Mouse (Mus musculus) layer of hippocampus, adult 9-11 months (tissue): ENCODE data around the gene Agap1.

Experiments
- DNase-seq: peaks from one replicate; pipeline ENCODE4 v3.0.0; 2022

Agap1 gene

GRCm38 (mm10) chr1:89509763-89510340 lies 55.2 kb downstream of the Agap1 start:
- no peak for DNase-seq

GRCm38 (mm10) chr1:89510731-89511130 lies 56.1 kb downstream of the Agap1 start:
- DNase-seq: no peak

GRCm38 (mm10) chr1:89513616-89514283 lies 59.1 kb downstream of the Agap1 start:
- no peak for DNase-seq

GRCm38 (mm10) chr1:89515808-89516560 lies 61.4 kb downstream of the Agap1 start:
- DNase-seq: no peak

DNA sequence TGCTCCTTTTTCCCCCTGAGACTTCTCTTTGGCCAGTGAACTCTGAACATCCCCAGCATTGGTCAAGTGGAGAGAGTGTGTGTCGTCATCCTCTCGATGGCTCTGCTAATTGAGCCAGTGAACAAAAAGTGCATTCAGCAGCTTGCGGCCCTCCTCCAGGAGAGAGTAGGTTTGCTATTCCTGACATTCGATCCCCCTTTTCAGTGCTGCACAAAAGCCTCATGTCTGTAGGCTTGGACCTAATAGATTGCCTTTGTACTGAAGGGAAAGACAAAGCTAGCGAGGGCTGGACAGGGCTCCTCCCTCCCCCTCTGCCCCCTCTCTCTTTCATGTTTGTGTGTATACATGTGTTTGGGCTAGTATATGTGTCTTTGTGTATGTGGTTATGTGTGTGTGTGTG lies 63.2 kb downstream of the Agap1 start:
- no peak for DNase-seq

DNA sequence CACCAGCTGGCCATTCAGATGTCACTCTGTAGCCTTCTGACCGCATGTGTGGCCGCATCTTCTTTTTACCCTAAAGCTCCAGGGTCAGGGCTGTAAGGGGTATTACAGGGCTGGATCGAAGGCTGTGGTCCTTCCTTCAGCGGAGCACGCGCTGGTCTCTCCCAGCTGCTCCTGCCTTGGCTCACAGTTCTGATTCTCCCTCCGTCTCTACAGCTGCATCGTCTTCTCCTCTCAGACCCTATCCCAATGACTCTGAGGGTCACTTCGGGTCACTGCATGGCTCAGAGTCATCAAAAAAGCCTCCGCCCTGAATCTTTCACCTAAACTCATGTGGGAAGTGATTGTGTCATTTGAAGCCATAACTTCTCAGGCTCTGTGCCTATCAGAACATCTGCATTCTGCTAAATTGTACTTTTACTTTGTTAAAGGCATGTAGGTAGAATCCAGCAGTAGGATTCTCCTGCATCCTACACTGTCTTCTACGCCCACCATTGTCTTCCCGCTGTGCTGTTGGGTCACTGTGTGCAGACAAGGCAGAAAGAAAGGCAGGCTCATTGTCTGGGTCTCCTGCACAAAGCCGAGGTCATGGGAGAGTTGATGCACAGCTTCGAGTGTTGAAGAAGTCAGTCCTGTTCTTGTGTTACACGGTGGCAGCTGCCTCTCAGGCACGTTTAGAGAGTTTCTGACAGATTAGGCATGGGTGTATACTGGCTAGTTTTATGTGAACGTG lies 65.5 kb downstream of the Agap1 start:
- no peak for DNase-seq

- no peak for DNase-seq
Observed at GRCm38 (mm10) chr1:89521406-89521805, 66.8 kb downstream of the Agap1 start.

DNA sequence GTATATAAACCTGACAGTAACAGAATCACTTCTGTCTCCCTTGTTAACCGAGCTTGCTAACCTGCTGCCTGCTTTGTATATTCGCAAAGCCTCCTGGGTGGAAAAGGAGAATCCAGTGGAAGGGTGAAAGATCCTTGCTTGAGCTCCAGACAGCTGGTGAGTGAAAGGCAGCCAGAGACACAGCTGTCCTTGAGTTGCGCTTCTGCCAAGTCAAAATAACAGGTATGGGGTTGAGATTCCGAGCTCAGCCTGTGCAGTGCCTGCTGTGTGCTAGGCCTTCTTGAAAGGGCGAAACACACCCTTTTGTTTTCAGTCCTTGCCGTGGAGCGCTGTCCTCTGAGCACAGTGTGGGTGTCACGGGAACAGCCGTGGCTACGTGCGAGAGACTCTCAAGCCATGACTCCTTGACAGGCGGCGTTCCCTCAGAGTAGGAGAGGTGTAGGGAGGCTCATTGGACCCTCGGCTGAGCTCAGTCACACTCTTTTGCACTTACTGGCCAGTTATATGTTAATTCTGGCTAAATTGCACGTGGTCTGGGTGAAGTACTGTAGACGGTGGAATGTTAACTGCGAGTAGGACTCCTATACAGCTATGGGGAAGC lies 67.4 kb downstream of the Agap1 start:
- DNase-seq: no peak

DNA sequence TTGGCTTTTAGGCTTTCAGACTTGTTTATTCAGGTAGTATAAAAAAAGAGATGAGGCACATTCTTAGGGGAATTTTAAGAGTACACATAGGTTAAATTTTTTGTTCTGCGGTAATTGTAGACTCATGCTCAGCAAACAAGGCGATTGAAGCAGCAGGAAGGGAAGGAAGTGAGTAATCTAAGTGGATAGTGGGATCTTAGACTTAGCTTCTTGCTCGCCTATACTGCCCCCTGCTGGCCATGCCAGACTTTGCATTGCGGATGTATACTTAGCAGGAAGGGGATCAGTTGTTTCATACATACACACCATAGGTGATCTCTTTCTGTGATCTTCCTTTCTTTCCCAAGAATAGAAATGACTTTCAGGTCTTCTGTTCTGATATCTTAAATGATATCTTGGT lies 69.8 kb downstream of the Agap1 start:
- peak; percentile 82 for DNase-seq

- DNase-seq: no peak
Observed at GRCm38 (mm10) chr1:89524998-89525397, 70.4 kb downstream of the Agap1 start.

DNA sequence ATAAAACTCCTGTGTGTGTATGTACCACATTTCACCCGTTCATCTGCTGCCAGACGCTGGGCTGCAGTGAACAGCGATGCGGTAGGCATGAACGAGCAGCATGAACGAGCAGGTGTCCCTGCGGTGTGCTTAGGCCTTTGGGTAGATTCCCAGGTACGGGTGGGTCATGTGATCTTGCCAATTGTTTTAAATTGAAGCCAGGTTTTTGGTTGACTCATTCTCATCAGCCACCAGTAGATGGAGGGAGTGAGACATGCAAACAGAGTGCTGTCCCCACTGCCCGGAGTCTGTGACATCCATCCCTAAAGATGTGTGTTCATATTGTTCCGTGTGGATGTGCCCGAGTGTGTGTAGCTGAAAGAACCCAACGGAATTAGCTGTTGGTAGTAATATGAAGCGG lies 71.2 kb downstream of the Agap1 start:
- DNase-seq: peak; percentile 76

DNA sequence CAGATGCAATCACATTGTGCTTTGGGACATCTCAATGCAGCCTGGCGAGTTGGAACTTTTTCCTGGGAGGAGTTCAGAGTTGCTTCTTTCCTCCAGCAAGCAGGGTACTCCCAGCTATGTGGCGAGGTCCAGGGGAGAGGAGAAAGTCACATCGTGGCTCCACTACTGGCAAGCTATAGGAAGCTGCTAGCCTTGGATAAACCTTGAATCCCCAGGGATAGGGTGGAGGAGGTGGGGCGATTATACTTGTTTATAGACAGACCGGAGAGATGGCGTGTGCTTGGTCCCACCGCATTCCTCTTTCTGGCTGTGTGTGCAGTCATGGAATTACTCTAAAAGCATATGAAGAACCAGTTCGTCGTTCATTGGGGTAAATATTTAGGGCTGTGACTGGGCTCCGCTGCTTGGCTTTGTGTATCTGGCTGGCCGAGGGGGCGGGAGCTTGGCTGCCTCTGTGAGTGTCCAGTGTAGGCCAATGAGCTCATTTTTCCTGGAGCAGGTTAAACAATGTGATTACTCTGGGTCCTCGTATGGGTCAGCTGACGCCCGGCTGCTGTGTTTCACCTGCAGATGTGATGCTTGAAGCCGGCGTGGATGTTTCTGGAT lies 74.2 kb downstream of the Agap1 start:
- peak; percentile 43 for DNase-seq

GRCm38 (mm10) chr1:89533702-89534101 lies 79.1 kb downstream of the Agap1 start:
- DNase-seq: no peak

- DNase-seq: no peak
Observed at GRCm38 (mm10) chr1:89535206-89535605, 80.6 kb downstream of the Agap1 start.

DNA sequence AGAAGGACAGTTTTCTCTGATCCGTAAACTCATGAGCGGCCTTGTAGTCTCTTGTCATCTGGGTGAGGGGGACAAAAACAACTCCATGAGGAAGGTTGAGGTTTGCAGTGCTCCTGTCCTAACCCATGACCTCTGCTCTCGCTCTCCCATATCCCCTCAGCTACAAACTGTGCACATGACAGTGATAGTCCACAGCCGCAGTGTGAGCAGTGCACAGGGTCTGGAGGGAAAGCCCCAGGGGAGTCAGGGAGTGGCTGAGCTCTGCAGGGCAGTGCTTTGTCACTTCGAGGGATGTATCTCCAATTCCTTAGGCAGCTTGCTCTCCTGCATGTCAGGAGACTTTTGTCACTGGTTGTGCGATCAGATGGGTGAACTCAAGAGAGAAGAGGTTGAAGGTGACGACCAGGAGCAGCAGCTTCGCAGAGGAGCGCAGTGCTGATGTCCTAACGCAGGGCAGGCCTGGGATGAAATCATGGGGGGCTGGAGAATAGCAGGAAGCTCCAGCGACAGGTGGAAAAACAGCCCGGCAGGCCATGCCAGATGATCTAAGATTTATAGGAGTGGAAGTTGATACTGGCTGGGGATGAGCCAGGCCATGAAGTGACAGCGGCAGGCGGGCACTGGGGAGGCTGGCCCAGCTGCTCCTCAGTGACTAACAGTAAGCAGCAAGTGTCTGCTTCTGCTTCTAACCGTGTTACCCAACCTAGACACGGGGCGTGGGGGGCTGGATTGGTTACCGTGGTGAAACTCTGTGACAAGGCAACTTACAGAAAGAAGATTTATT lies 83.7 kb downstream of the Agap1 start:
- no peak for DNase-seq

DNA sequence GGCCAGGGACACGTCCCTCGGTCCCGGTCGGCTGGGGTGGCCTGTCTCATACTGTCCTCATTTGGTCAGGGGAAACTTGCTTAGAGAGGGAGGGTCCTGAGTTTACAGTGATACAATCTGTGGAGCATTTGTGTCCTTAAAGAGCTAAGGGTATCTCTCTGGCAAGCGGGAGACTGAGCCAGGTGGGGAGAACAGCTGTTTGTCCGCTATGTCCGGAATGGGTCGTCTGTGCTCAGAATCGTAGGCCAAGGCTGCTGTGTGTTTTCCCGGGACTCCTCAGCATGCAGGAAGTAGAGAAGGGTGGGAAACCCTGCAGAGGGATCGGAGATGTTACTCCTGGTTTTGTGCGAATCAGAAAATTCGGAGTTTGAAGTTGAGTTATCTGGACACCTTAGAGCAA lies 84.5 kb downstream of the Agap1 start:
- no peak for DNase-seq

DNA sequence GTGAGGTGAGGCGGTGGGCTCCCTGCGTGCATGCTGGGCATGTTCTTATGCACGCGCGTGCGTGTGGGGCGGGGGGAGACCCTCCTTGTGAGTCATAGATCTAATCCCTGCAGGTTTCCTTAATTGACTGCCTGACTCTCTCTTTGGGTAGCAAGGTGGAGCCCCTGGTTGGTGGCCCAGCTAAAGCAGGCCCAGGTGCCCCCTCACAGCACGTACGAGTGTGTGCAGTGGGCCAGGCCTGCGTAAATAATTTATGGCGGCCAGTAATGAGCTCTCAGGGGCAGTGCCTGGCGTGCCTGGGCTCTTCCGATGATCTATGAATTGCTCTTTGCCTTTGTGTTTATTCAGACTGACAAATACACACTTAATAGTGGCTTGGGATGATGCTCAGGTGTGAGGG lies 86.5 kb downstream of the Agap1 start:
- no peak for DNase-seq

DNA sequence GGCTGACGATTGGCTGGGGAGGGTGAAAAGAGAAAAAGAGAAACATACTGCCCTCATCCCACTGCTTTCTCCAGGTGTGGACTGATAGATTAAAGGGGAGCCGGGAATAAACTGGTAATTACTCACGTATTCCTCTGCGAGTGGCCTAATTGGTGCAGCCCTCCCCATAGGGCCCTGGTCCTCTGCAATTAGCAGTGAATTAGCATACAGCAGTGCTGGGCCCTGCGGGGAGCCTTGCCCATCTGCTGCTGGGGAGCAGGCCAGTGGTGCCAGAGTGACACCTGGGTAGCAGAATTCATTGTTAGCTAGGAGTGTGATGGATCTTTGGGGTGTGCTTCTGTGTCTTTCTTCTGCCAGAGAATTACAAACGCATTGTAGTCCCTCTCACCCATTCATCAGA lies 87.9 kb downstream of the Agap1 start:
- DNase-seq: no peak

- no peak for DNase-seq
Observed at GRCm38 (mm10) chr1:89543312-89543711, 88.7 kb downstream of the Agap1 start.

- DNase-seq: no peak
Observed at GRCm38 (mm10) chr1:89544094-89544493, 89.5 kb downstream of the Agap1 start.

DNA sequence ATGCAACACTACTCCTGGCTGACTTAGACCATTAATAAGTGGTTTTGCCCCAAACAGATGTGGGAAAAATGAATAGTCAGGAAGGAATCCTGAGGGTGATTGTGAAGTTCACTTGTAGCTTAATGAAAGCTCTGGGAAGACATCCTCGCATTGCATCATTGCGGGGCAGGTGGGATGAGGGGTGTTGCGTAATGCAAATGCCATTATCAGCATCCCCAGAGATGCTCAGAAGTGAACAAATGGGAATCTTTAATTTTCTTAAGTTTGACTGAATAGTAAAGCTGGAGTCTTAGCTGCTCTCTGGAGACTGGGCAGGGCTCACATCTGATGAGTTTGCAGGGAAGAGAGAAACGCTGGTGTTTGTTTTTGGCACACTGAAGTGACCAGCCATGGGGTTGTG lies 90.5 kb downstream of the Agap1 start:
- DNase-seq: no peak
